Mouse (Mus musculus): ENCODE measurements around the gene Clec9a.

DNA sequence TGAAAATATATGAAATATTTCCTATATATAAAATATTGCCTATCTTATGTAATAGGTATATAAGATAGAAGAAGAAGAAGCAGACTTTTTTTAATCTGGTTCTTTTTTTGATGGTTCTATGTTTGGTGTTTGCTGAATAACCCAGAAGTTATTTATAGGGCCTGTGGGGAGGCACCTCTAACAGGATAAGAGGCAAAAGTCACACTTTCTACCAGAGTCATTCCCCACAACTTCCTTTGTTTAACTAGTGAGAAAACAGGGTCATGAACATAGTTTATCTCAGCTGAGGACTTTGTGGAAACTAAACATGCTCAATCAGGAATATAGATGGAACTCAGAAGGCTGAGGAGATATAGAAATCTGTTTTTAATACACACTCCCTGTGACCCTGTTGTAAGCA is 2.7 kb upstream of the Clec9a start:
- TF ChIP-seq CTCF (IDR thresholded peaks at IDR 0.05; ENCODE audit: low read depth): no peak
- peak; percentile 40; the same call in 1 of the 2 replicates for TF ChIP-seq EP300 (IDR thresholded peaks at IDR 0.05; ENCODE audit: low read depth)

Measured in liver, postnatal 0 days (tissue).